Mouse (Mus musculus): ENCODE measurements around the gene Tbk1. TPM values are rescaled to one million over a fixed set of nuclear protein-coding genes. Genes with fewer than 3 reads are reported as not detected.

Gene Tbk1
- polyA plus RNA-seq (2012; rRNA removed), result 6.0 and 7.0 TPM in 2 replicates

DNA sequence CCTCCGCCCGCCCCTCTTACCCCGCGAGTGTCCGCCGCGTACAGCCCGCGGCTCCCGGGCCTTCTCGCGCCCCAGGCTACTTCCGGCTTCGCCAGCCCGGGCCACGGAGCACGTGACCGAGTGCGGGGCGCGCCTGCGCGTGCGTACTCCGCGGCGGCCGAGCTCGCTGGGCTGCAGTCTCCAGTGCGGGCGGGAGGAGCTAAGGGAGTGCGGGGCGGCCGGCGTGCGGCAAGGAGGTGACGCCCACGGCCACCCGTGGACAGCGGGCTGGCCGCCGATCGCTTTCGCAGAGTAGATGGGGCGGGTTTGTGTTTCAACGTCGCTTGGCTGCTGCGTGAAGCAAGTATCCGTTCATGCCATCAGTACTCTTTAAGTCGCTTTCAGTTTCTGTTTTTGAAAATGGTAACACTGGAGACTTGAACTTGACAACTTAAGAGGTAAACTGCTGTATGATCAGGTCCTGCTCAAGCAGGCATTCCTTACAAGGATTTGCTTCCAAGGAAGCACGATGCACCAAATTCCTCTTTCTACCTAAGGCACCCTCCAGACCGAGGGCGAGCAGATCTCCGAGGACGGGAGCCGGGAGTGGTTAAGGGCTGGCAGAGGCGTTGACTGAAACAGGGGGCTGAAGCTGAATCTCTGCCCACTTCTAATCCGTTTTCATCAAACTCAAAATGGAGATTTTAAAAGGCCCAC is at the start of gene Tbk1:
Gene Tbk1 (minus strand): TSS at position 113 of the 696 bp plus-strand sequence.
- TF ChIP-seq POLR2A (IDR thresholded peaks at IDR 0.05; ENCODE audit: control insufficient read depth, low read depth, low read length) (peak; percentile 73), CTCF (IDR thresholded peaks at IDR 0.05; ENCODE audit: control insufficient read depth, insufficient read depth, insufficient replicate concordance, low read depth, low read length) (no peak)
- H3K27ac ChIP-seq (ENCODE audit: control insufficient read depth, insufficient read depth, low read depth, low read length), result peak within 1 kb of the TSS; percentile 80
- H3K4me1 ChIP-seq (ENCODE audit: control insufficient read depth, insufficient read depth, low read length), result peaks cover 2% of the 10 kb centered on the region; the same call in 1 of the 2 replicates
- peak within 1 kb of the TSS; percentile 93 for H3K4me3 ChIP-seq (ENCODE audit: control insufficient read depth, low read depth, low read length)
- H3K36me3 ChIP-seq (ENCODE audit: control insufficient read depth, insufficient read depth, low read length), result no peaks in the 10 kb centered on the region; the same call in 1 of the 2 replicates
- no peaks in the 10 kb centered on the region for H3K27me3 ChIP-seq (ENCODE audit: control insufficient read depth, insufficient read depth, low read length)

DNA sequence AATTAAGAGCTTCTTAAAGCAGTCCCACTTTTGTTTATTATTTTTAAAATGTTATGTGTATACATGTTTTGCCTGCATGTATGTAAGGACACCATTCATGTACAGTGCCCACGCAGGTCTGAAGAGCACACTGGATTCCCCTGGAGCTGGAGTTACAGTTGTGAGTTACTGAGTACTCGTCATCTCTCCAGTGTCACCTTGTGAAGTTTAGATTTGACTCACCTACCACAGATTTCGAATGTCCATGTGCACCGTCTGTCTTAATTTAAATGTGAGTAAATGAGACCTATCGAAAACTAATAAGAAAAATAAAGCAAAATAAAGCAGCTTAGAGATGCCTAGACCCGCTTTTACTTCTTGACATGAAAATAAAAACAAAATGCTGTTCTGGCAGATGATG is 49.7 kb upstream of the Tbk1 start:
- Histone ChIP-seq H3K27ac (ENCODE audit: control insufficient read depth, insufficient read depth, low read depth, low read length) (no peak overlapping the region), H3K4me3 (ENCODE audit: control insufficient read depth, low read depth, low read length) (no peak overlapping the region), H3K4me1 (ENCODE audit: control insufficient read depth, insufficient read depth, low read length) (no peaks in the 10 kb centered on the region; the same call in none of the 2 replicates), H3K27me3 (ENCODE audit: control insufficient read depth, insufficient read depth, low read length) (no peaks in the 10 kb centered on the region), H3K36me3 (ENCODE audit: control insufficient read depth, insufficient read depth, low read length) (no peaks in the 10 kb centered on the region)
- TF ChIP-seq POLR2A (IDR thresholded peaks at IDR 0.05; ENCODE audit: control insufficient read depth, low read depth, low read length), result no peak
- no peak for TF ChIP-seq CTCF (IDR thresholded peaks at IDR 0.05; ENCODE audit: control insufficient read depth, insufficient read depth, insufficient replicate concordance, low read depth, low read length)

DNA sequence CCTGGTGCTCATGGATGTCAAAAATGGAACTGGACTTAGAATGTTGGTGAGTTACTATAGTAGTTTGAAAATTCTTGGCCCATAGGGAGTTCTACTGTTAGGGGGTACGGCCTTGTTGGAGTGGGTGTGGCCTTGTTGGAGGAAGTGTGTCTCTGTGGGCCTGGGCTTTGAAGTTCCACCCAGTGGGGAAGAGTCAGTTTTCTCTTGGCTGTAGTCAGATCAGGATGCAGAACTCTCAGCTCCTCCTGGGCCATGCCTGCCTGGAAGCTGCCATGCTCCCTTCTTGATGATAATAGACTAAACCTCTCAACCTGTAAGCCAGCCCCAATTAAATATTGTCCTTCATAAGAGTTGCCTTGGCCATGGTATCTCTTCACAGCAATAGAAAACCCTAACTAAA is 47.6 kb upstream of the Tbk1 start:
- no peaks in the 10 kb centered on the region; the same call in 1 of the 2 replicates for H3K4me1 ChIP-seq (ENCODE audit: control insufficient read depth, insufficient read depth, low read length)
- H3K4me3 ChIP-seq (ENCODE audit: control insufficient read depth, low read depth, low read length), result no peak overlapping the region
- H3K27me3 ChIP-seq (ENCODE audit: control insufficient read depth, insufficient read depth, low read length), result no peaks in the 10 kb centered on the region
- TF ChIP-seq POLR2A (IDR thresholded peaks at IDR 0.05; ENCODE audit: control insufficient read depth, low read depth, low read length), result no peak
- no peak for TF ChIP-seq CTCF (IDR thresholded peaks at IDR 0.05; ENCODE audit: control insufficient read depth, insufficient read depth, insufficient replicate concordance, low read depth, low read length)
- H3K27ac ChIP-seq (ENCODE audit: control insufficient read depth, insufficient read depth, low read depth, low read length), result no peak overlapping the region
- H3K36me3 ChIP-seq (ENCODE audit: control insufficient read depth, insufficient read depth, low read length), result no peaks in the 10 kb centered on the region

DNA sequence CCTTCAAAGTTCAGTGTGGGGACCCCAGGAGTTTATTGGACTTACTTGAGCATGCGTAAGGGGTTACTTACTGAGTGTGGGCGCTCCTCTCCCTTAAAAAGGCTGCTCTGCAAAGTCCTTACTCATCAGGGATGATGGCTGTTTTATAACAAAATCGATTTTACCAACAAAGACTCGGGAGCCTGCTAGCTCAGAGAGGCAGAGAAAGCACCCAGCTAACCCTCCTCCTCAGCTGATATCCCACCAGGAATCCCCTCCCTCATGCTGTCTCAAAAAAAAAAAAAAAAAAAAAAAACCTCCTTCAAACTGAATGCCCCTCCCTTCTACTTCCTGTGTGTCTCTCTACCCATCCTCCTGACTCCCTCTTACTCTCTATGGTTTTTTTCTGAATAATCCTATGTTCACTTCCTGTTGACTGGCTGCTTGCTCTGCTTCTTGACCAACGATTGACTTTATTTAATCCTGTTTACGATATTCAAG is 42.0 kb upstream of the Tbk1 start:
- Histone ChIP-seq H3K4me1 (ENCODE audit: control insufficient read depth, insufficient read depth, low read length) (peaks cover 4% of the 10 kb centered on the region), H3K36me3 (ENCODE audit: control insufficient read depth, insufficient read depth, low read length) (no peaks in the 10 kb centered on the region), H3K27me3 (ENCODE audit: control insufficient read depth, insufficient read depth, low read length) (no peaks in the 10 kb centered on the region), H3K27ac (ENCODE audit: control insufficient read depth, insufficient read depth, low read depth, low read length) (no peak overlapping the region), H3K4me3 (ENCODE audit: control insufficient read depth, low read depth, low read length) (no peak overlapping the region)
- no peak for TF ChIP-seq CTCF (IDR thresholded peaks at IDR 0.05; ENCODE audit: control insufficient read depth, insufficient read depth, insufficient replicate concordance, low read depth, low read length)
- no peak for TF ChIP-seq POLR2A (IDR thresholded peaks at IDR 0.05; ENCODE audit: control insufficient read depth, low read depth, low read length)

DNA sequence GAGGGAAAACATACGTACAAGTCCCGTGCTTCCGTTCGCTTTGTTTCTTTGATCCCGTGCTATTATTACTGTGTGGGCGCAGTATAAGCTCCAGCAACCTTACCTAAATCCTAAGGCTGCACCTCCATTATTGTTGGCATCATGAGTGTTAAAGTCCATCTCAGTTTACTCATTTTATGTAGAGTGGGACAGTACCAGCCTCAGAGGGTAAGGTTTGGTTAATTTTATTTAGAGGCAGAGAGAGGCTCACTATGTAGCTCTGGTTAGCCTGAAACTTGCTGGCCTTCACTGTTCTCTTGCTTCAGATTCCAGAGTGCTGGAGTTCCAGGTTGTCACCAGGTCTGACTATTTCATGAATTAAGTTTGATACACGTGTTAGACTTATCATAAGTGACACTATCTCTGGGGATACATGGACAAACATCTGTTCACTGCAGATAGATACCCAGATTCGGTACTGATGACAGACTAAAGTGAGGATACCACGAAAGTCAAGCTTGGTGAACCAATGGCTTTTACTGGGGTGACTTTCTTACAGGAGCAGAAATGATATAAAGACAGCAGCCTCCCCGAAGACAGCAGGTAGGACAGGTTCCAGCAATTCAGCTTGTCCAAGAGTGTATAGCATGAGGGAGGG is 40.7 kb upstream of the Tbk1 start:
- no peak overlapping the region for H3K27ac ChIP-seq (ENCODE audit: control insufficient read depth, insufficient read depth, low read depth, low read length)
- TF ChIP-seq POLR2A (IDR thresholded peaks at IDR 0.05; ENCODE audit: control insufficient read depth, low read depth, low read length) (no peak), CTCF (IDR thresholded peaks at IDR 0.05; ENCODE audit: control insufficient read depth, insufficient read depth, insufficient replicate concordance, low read depth, low read length) (no peak)
- H3K4me1 ChIP-seq (ENCODE audit: control insufficient read depth, insufficient read depth, low read length), result peaks cover 4% of the 10 kb centered on the region
- H3K4me3 ChIP-seq (ENCODE audit: control insufficient read depth, low read depth, low read length), result no peak overlapping the region
- H3K36me3 ChIP-seq (ENCODE audit: control insufficient read depth, insufficient read depth, low read length), result peaks cover 1% of the 10 kb centered on the region; the same call in 1 of the 2 replicates
- no peaks in the 10 kb centered on the region for H3K27me3 ChIP-seq (ENCODE audit: control insufficient read depth, insufficient read depth, low read length)

GRCm38 (mm10) chr10:121626186-121626882 is 39.7 kb upstream of the Tbk1 start, which contains the start of gene Xpot:
Gene Xpot (minus strand): TSS chr10:121626332.
- H3K4me1 ChIP-seq (ENCODE audit: control insufficient read depth, insufficient read depth, low read length), result peaks cover 4% of the 10 kb centered on the region
- H3K27me3 ChIP-seq (ENCODE audit: control insufficient read depth, insufficient read depth, low read length), result no peaks in the 10 kb centered on the region
- H3K27ac ChIP-seq (ENCODE audit: control insufficient read depth, insufficient read depth, low read depth, low read length), result peak within 1 kb of the TSS; percentile 79
- TF ChIP-seq POLR2A (IDR thresholded peaks at IDR 0.05; ENCODE audit: control insufficient read depth, low read depth, low read length), result peak; percentile 87
- TF ChIP-seq CTCF (IDR thresholded peaks at IDR 0.05; ENCODE audit: control insufficient read depth, insufficient read depth, insufficient replicate concordance, low read depth, low read length), result no peak
- peaks cover 1% of the 10 kb centered on the region; the same call in 1 of the 2 replicates for H3K36me3 ChIP-seq (ENCODE audit: control insufficient read depth, insufficient read depth, low read length)
- peak within 1 kb of the TSS; percentile 86 for H3K4me3 ChIP-seq (ENCODE audit: control insufficient read depth, low read depth, low read length)
